Comparison of ENCODE assay signal across 24 mouse cellular contexts in genomic region chr10:5253752-5254151, GRCm38 (mm10).
A peak's percentile ranks its signal among the peaks of the same experiment; 100 is the strongest.
DNase-seq lines count a peak whose midpoint lies in the region; ATAC-seq and TF ChIP-seq lines count a peak whose summit lies in the region.
"Had no signal": no experiment of that assay in that cellular context is flagged by ENCODE, and none has a peak within 500 bp of the region (broad histone marks: within the 10 kb centered on the region; RNA-seq: fewer than 3 reads in every experiment).

No protein-coding gene starts in this region.

- ATAC-seq in frontal cortex, adult (ENCODE audit: low TSS enrichment): 0 out of 2 replicates have a peak, but pooled peaks have one; percentile 55
- ATAC-seq in heart, postnatal 0 days (ENCODE audit: insufficient read depth, low read depth): no peak
- ATAC-seq in lung, embryonic 14.5 days (ENCODE audit: insufficient read depth): no peak
- ATAC-seq in stomach, embryonic 16.5 days (ENCODE audit: insufficient read depth, low FRiP score): no peak
- ATAC-seq: forebrain, embryonic 16.5 days; hindbrain, embryonic 16.5 days; intestine, embryonic 16.5 days had no signal

- no peak overlapping the region for H3K4me3 ChIP-seq in heart, postnatal 0 days (ENCODE audit: low read depth, low read length)
- H3K4me3 ChIP-seq in heart, adult 2 months: no peak overlapping the region
- no peak overlapping the region for H3K4me3 ChIP-seq in lung, embryonic 14.5 days (ENCODE audit: low read depth, low read length)
- no peak overlapping the region for H3K4me3 ChIP-seq in stomach, embryonic 16.5 days (replicated peaks; ENCODE audit: low read length)
- H3K4me3 ChIP-seq: forebrain, embryonic 10.5 days; hindbrain, embryonic 10.5 days; layer of hippocampus, adult 2 months; limb, embryonic 12.5 days; midbrain, embryonic 12.5 days had no signal

- H3K4me1 ChIP-seq in heart, postnatal 0 days (ENCODE audit: control insufficient read depth, insufficient read depth): 0 out of 2 replicates have a peak, but pooled peaks cover 2% of the 10 kb centered on the region
- no peaks in the 10 kb centered on the region; the same call in 1 of the 2 replicates for H3K4me1 ChIP-seq in heart, adult 2 months (ENCODE audit: control insufficient read depth, insufficient read depth, low read length)
- no peaks in the 10 kb centered on the region for H3K4me1 ChIP-seq in lung, embryonic 14.5 days (ENCODE audit: insufficient read depth)
- no peaks in the 10 kb centered on the region for H3K4me1 ChIP-seq in stomach, embryonic 16.5 days (ENCODE audit: control insufficient read depth, insufficient read depth, low read length)
- H3K4me1 ChIP-seq: forebrain, embryonic 10.5 days; limb, embryonic 12.5 days; midbrain, embryonic 12.5 days had no signal

- H3K27ac ChIP-seq in heart, postnatal 0 days (ENCODE audit: low read depth): peak overlapping the region; percentile 35; the same call in 1 of the 2 replicates
- no peak overlapping the region for H3K27ac ChIP-seq in heart, adult 2 months
- H3K27ac ChIP-seq in lung, embryonic 14.5 days (ENCODE audit: low read depth): no peak overlapping the region
- 0 out of 2 replicates have a peak overlapping the region, but pooled peaks have one; percentile 3 for H3K27ac ChIP-seq in stomach, embryonic 16.5 days (ENCODE audit: low read length)
- H3K27ac ChIP-seq: forebrain, embryonic 10.5 days; hindbrain, embryonic 10.5 days; layer of hippocampus, adult 2 months; limb, embryonic 12.5 days; liver, embryonic 14.5 days; midbrain, embryonic 12.5 days had no signal

- no peak overlapping the region for H3K9ac ChIP-seq in heart, postnatal 0 days (replicated peaks; ENCODE audit: low read depth, low read length)
- H3K9ac ChIP-seq in heart, adult 2 months (ENCODE audit: low read depth, low read length): no peak overlapping the region
- H3K9ac ChIP-seq in lung, embryonic 14.5 days: no peak overlapping the region
- no peak overlapping the region for H3K9ac ChIP-seq in stomach, embryonic 16.5 days (ENCODE audit: low read length)
- H3K9ac ChIP-seq: limb, embryonic 12.5 days; liver, embryonic 14.5 days; midbrain, embryonic 12.5 days had no signal

- intact Hi-C loops in heart, adult 2 months (cut with DNase I): no loop called here

- H3K4me2 ChIP-seq in heart, postnatal 0 days (ENCODE audit: low read depth, low read length): no peak overlapping the region
- H3K4me2 ChIP-seq in lung, embryonic 14.5 days: no peak overlapping the region
- no peak overlapping the region for H3K4me2 ChIP-seq in stomach, embryonic 16.5 days (ENCODE audit: low read depth, low read length)
- H3K4me2 ChIP-seq: heart, embryonic 11.5 days; limb, embryonic 12.5 days; midbrain, embryonic 12.5 days had no signal

- no peak for TF ChIP-seq EP300 in heart, postnatal 0 days (IDR thresholded peaks at IDR 0.05; ENCODE audit: low read depth)
- no peak for TF ChIP-seq EP300 in heart, adult 2 months (IDR thresholded peaks at IDR 0.05; ENCODE audit: insufficient read depth, low read depth, low read length)

- peaks cover 68% of the 10 kb centered on the region for H3K36me3 ChIP-seq in heart, postnatal 0 days (replicated peaks; ENCODE audit: control insufficient read depth, insufficient read depth, low read length)
- H3K36me3 ChIP-seq in heart, adult 2 months (ENCODE audit: control insufficient read depth, insufficient read depth, low read length): peaks cover 8% of the 10 kb centered on the region
- peaks cover 22% of the 10 kb centered on the region; the same call in 1 of the 2 replicates for H3K36me3 ChIP-seq in lung, embryonic 14.5 days (ENCODE audit: insufficient read depth)
- peaks cover 2% of the 10 kb centered on the region; the same call in 1 of the 2 replicates for H3K36me3 ChIP-seq in stomach, embryonic 16.5 days (ENCODE audit: control insufficient read depth, insufficient read depth, low read length)
- H3K36me3 ChIP-seq: forebrain, embryonic 10.5 days; hindbrain, embryonic 10.5 days; midbrain, embryonic 12.5 days had no signal

- H3K27me3 ChIP-seq in heart, postnatal 0 days (ENCODE audit: control insufficient read depth, insufficient read depth, low read length): no peaks in the 10 kb centered on the region
- H3K27me3 ChIP-seq in heart, adult 2 months (ENCODE audit: control insufficient read depth, insufficient read depth, low read length): no peaks in the 10 kb centered on the region
- no peaks in the 10 kb centered on the region for H3K27me3 ChIP-seq in lung, embryonic 14.5 days (ENCODE audit: insufficient read depth, low read length)
- H3K27me3 ChIP-seq in stomach, embryonic 16.5 days (ENCODE audit: control insufficient read depth, insufficient read depth, low read length): no peaks in the 10 kb centered on the region
- H3K27me3 ChIP-seq: limb, embryonic 12.5 days; midbrain, embryonic 12.5 days had no signal

- H3K79me2 ChIP-seq in heart, adult 2 months (replicated peaks; ENCODE audit: control insufficient read depth, insufficient read depth, low read length): no peaks in the 10 kb centered on the region

- peaks cover 9% of the 10 kb centered on the region; the same call in 1 of the 2 replicates for H3K9me3 ChIP-seq in heart, postnatal 0 days (replicated peaks; ENCODE audit: control insufficient read depth, low read length)
- no peaks in the 10 kb centered on the region; the same call in 1 of the 2 replicates for H3K9me3 ChIP-seq in lung, embryonic 14.5 days (ENCODE audit: low read depth, low read length)
- no peaks in the 10 kb centered on the region for H3K9me3 ChIP-seq in stomach, embryonic 16.5 days (replicated peaks; ENCODE audit: control insufficient read depth, low read length)
- H3K9me3 ChIP-seq: midbrain, embryonic 12.5 days had no signal

- no peak for TF ChIP-seq POLR2A in heart, adult 2 months (IDR thresholded peaks at IDR 0.05; ENCODE audit: insufficient read depth, low read depth, low read length)

- no peak for DNase-seq in frontal cortex, postnatal 14 days (ENCODE audit: low spot score in 2 of 2)
- DNase-seq in heart, postnatal 0 days (ENCODE audit: low spot score): peak; percentile 29
- no peak for DNase-seq in heart, adult 2 months
- DNase-seq in lung, embryonic 14.5 days: peak; percentile 11
- no peak for DNase-seq in lung, postnatal 4 days
- DNase-seq in cerebellum, adult 11-12 months: no peak
- DNase-seq: adrenal gland, postnatal 10 days; cerebellum, adult 8-10 months; gastrocnemius, postnatal 25 days; kidney, postnatal 14 days; lung, postnatal 10 days; thymus, postnatal 25 days had no signal

- no peak for TF ChIP-seq CTCF in heart, postnatal 0 days (IDR thresholded peaks at IDR 0.05; ENCODE audit: low read depth)
- TF ChIP-seq CTCF in heart, adult 2 months (IDR thresholded peaks at IDR 0.05): no peak
- TF ChIP-seq CTCF in lung, embryonic 14.5 days (IDR thresholded peaks at IDR 0.05; ENCODE audit: low read depth): no peak

Comparison
In these comparisons a context has a peak if more than half of its experiments do, and no peak if none do; other contexts are left out.
1. DNase-seq: peak in heart, postnatal 0 days (single experiment) and lung, embryonic 14.5 days (single experiment); none in frontal cortex, postnatal 14 days (0 of 2), heart, adult 2 months (0 of 2), lung, postnatal 4 days (0 of 2) and cerebellum, adult 11-12 months (single experiment).
2. H3K27ac ChIP-seq: peak in heart, postnatal 0 days (single experiment) and stomach, embryonic 16.5 days (single experiment); none in heart, adult 2 months (single experiment) and lung, embryonic 14.5 days (single experiment).